Mouse (Mus musculus): ENCODE results near the gene Duox2. TPM values are rescaled to one million over a fixed set of nuclear protein-coding genes. Genes with fewer than 3 reads are reported as not detected.
A peak's percentile ranks its signal among the peaks of the same experiment; 100 is the strongest.

Duox2 gene
- polyA plus RNA-seq, 2 experiments, result 0.08 to 0.16 TPM

DNA sequence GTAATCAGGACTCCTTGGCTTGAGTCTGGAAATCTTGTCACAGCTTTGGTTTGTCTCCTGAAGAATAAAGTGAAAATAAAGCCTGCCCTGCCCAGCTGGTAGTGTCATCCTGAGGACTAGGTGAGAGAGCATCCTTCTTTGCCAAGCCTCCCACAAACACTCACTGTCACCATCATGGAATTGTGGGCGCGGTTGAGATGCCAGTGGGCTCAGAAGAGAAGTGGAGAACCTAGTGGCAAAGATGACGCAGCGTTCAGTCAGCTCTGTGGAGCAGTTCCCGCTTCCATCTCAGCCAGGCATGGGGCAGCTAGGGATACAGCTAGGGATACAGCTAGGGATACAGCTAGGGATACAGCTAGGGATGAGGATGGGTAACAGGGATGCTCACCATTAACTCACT, 42.3 kb downstream of the Duox2 start:
- Histone ChIP-seq H3K4me1 (ENCODE audit: control insufficient read depth, insufficient read depth, low read length) (no peaks in the 10 kb centered on the region), H3K4me3 (replicated peaks; ENCODE audit: low read length) (no peak overlapping the region), H3K36me3 (ENCODE audit: control insufficient read depth, insufficient read depth, low read length) (no peaks in the 10 kb centered on the region; the same call in 1 of the 2 replicates), H3K9me3 (ENCODE audit: control insufficient read depth, low read length) (no peaks in the 10 kb centered on the region), H3K27ac (replicated peaks; ENCODE audit: low read depth, low read length) (no peak overlapping the region), H3K4me2 (replicated peaks; ENCODE audit: low read depth, low read length, severe bottlenecking) (no peak overlapping the region), H3K9ac (ENCODE audit: low read depth, low read length, severe bottlenecking) (no peak overlapping the region), H3K27me3 (ENCODE audit: control insufficient read depth, insufficient read depth, low read length) (no peaks in the 10 kb centered on the region)
- DNase-seq (ENCODE audit: low spot score) (no peak), ATAC-seq (ENCODE audit: low FRiP score, low read depth) (no peak)
- no peak for TF ChIP-seq POLR2A (IDR thresholded peaks at IDR 0.05; ENCODE audit: borderline replicate concordance, extremely low read depth, insufficient read depth, insufficient read length)
- WGBS, result 93% methylated on average over 5 of the region's 5 CpGs

DNA sequence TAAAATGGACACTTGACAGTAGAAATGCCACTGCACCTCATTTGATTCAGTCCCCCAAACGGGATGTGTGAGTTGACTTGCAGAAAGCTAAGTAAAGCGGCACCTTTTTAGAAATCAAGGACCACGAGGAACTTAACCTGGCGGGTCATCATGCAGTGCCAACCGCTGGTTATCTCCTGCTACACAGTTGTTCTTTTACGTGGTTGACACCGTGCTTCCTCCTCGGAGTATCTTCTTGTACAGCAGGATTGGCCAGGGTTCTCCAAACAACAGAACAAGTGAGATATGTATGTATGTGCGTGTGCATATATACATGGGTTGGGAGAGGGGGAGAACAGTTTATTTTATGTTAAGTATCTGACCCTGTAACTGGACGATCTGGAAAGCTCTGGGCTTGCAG, 50.5 kb downstream of the Duox2 start:
- no peak overlapping the region for H3K4me3 ChIP-seq (replicated peaks; ENCODE audit: low read length)
- no peak overlapping the region for H3K4me2 ChIP-seq (replicated peaks; ENCODE audit: low read depth, low read length, severe bottlenecking)
- no peak for TF ChIP-seq POLR2A (IDR thresholded peaks at IDR 0.05; ENCODE audit: borderline replicate concordance, extremely low read depth, insufficient read depth, insufficient read length)
- 90% methylated on average over 10 of the region's 10 CpGs for WGBS
- no peaks in the 10 kb centered on the region for H3K4me1 ChIP-seq (ENCODE audit: control insufficient read depth, insufficient read depth, low read length)
- no peaks in the 10 kb centered on the region for H3K27me3 ChIP-seq (ENCODE audit: control insufficient read depth, insufficient read depth, low read length)
- no peaks in the 10 kb centered on the region for H3K9me3 ChIP-seq (ENCODE audit: control insufficient read depth, low read length)
- DNase-seq (ENCODE audit: low spot score) (no peak), ATAC-seq (ENCODE audit: low FRiP score, low read depth) (no peak)
- no peaks in the 10 kb centered on the region for H3K36me3 ChIP-seq (ENCODE audit: control insufficient read depth, insufficient read depth, low read length)
- H3K27ac ChIP-seq (replicated peaks; ENCODE audit: low read depth, low read length), result no peak overlapping the region
- H3K9ac ChIP-seq (ENCODE audit: low read depth, low read length, severe bottlenecking), result no peak overlapping the region

DNA sequence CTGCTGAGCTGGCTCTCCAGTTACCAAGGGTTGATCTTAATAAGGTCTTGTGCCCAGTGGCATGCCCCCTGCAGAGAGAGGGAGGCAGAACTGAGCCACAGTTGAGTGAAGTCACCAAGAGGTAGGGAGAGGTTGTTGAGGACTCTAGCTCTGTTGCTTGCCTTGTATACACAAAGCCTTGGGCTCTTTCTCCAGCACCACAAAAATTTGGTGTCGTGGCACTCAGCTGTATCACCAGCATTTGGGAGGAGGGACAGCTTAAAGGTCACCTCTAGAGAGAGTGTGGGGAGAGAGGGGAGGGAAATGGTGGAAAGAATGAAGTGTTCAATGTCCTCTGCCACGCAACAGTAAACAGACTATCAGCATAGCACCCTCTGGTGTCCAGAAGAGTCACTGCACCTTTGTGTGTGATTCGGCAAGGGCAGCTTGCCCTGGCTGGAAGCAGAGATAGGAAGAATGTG, 54.5 kb downstream of the Duox2 start:
- Histone ChIP-seq H3K4me3 (replicated peaks; ENCODE audit: low read length) (no peak overlapping the region), H3K4me1 (ENCODE audit: control insufficient read depth, insufficient read depth, low read length) (no peaks in the 10 kb centered on the region), H3K27me3 (ENCODE audit: control insufficient read depth, insufficient read depth, low read length) (no peaks in the 10 kb centered on the region), H3K36me3 (ENCODE audit: control insufficient read depth, insufficient read depth, low read length) (no peaks in the 10 kb centered on the region), H3K4me2 (replicated peaks; ENCODE audit: low read depth, low read length, severe bottlenecking) (no peak overlapping the region), H3K9me3 (ENCODE audit: control insufficient read depth, low read length) (no peaks in the 10 kb centered on the region), H3K9ac (ENCODE audit: low read depth, low read length, severe bottlenecking) (no peak overlapping the region), H3K27ac (replicated peaks; ENCODE audit: low read depth, low read length) (no peak overlapping the region)
- WGBS, result 9% methylated on average over 3 of the region's 3 CpGs
- TF ChIP-seq POLR2A (IDR thresholded peaks at IDR 0.05; ENCODE audit: borderline replicate concordance, extremely low read depth, insufficient read depth, insufficient read length), result no peak
- ATAC-seq (ENCODE audit: low FRiP score, low read depth), result peak; percentile 80
- peak; percentile 77 for DNase-seq (ENCODE audit: low spot score)

DNA sequence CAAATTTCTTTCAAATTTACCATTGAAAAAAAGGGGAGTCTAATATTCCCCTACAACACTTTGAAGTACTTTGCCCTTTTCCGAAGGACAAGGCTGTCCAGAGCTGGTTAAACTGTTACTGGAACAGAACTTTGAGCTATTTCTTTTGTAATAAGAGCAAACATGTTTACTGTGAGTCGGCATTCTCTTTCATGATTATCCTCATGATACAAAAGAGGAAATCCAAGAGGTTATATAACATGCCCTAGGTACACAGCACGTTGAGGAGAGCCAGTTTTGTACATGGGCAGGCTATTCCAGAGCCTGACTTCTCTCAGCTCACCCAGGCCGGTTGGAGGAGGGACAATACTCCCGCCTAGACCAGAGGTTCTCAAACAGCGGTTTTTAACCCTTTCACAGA, 56.3 kb downstream of the Duox2 start:
- DNase-seq (ENCODE audit: low spot score) (no peak), ATAC-seq (ENCODE audit: low FRiP score, low read depth) (no peak)
- no peak for TF ChIP-seq POLR2A (IDR thresholded peaks at IDR 0.05; ENCODE audit: borderline replicate concordance, extremely low read depth, insufficient read depth, insufficient read length)
- no peaks in the 10 kb centered on the region for H3K36me3 ChIP-seq (ENCODE audit: control insufficient read depth, insufficient read depth, low read length)
- no peak overlapping the region for H3K4me2 ChIP-seq (replicated peaks; ENCODE audit: low read depth, low read length, severe bottlenecking)
- H3K9ac ChIP-seq (ENCODE audit: low read depth, low read length, severe bottlenecking), result no peak overlapping the region
- no peak overlapping the region for H3K27ac ChIP-seq (replicated peaks; ENCODE audit: low read depth, low read length)
- no peak overlapping the region for H3K4me3 ChIP-seq (replicated peaks; ENCODE audit: low read length)
- WGBS, result 62% methylated on average over 6 of the region's 6 CpGs
- no peaks in the 10 kb centered on the region for H3K4me1 ChIP-seq (ENCODE audit: control insufficient read depth, insufficient read depth, low read length)
- H3K27me3 ChIP-seq (ENCODE audit: control insufficient read depth, insufficient read depth, low read length), result no peaks in the 10 kb centered on the region
- no peaks in the 10 kb centered on the region for H3K9me3 ChIP-seq (ENCODE audit: control insufficient read depth, low read length)

DNA sequence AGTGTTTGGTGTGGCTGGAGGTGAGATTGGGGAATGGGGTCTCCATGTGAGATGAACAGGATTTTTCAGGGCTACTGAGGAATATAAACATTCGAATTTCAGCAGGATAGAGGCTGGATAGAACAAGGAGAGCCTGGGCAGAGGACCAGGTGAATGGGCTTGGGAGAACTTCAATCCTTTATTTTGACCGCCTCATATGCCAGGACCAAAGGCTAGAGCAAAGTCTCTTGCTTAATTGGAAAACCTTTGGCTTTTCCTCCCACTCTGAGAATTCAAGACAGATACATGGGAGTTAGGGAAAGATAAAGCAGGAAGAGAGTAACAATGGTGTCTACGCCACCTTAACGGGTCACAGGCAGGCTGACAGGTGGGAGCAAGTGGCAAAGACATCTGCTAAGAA, 57.0 kb downstream of the Duox2 start:
- DNase-seq (ENCODE audit: low spot score) (no peak), ATAC-seq (ENCODE audit: low FRiP score, low read depth) (no peak)
- no peak overlapping the region for H3K9ac ChIP-seq (ENCODE audit: low read depth, low read length, severe bottlenecking)
- H3K9me3 ChIP-seq (ENCODE audit: control insufficient read depth, low read length), result no peaks in the 10 kb centered on the region
- no peak overlapping the region for H3K4me3 ChIP-seq (replicated peaks; ENCODE audit: low read length)
- WGBS, result 83% methylated on average over 4 of the region's 4 CpGs
- no peak overlapping the region for H3K27ac ChIP-seq (replicated peaks; ENCODE audit: low read depth, low read length)
- H3K4me1 ChIP-seq (ENCODE audit: control insufficient read depth, insufficient read depth, low read length), result no peaks in the 10 kb centered on the region
- TF ChIP-seq POLR2A (IDR thresholded peaks at IDR 0.05; ENCODE audit: borderline replicate concordance, extremely low read depth, insufficient read depth, insufficient read length), result no peak
- H3K36me3 ChIP-seq (ENCODE audit: control insufficient read depth, insufficient read depth, low read length), result no peaks in the 10 kb centered on the region
- H3K4me2 ChIP-seq (replicated peaks; ENCODE audit: low read depth, low read length, severe bottlenecking), result no peak overlapping the region
- H3K27me3 ChIP-seq (ENCODE audit: control insufficient read depth, insufficient read depth, low read length), result no peaks in the 10 kb centered on the region

DNA sequence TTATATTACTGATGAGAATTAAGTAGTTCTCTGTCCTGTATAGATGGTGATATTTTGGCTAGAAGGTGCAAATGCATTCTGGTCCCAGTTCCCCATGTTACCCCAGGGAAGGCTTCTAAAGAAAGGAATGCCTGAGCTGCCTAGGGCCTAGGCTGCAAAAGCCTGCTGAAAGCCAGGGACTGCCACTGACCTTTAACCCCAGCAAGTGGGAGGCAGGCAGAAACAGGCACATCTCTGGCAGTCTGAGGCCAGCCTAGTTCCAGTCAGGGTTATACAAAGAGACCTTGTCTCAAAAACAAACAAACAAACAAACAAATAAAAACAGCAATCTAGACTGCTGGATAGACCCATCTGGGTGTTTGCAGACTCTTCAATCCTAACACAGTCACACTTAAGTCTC, 57.5 kb downstream of the Duox2 start:
- no peak overlapping the region for H3K4me3 ChIP-seq (replicated peaks; ENCODE audit: low read length)

More for the DNA sequence above, 57.5 kb downstream of the Duox2 start:
- Histone ChIP-seq H3K9ac (ENCODE audit: low read depth, low read length, severe bottlenecking) (no peak overlapping the region), H3K4me2 (replicated peaks; ENCODE audit: low read depth, low read length, severe bottlenecking) (no peak overlapping the region), H3K27ac (replicated peaks; ENCODE audit: low read depth, low read length) (no peak overlapping the region), H3K36me3 (ENCODE audit: control insufficient read depth, insufficient read depth, low read length) (no peaks in the 10 kb centered on the region), H3K4me1 (ENCODE audit: control insufficient read depth, insufficient read depth, low read length) (no peaks in the 10 kb centered on the region), H3K9me3 (ENCODE audit: control insufficient read depth, low read length) (no peaks in the 10 kb centered on the region), H3K27me3 (ENCODE audit: control insufficient read depth, insufficient read depth, low read length) (no peaks in the 10 kb centered on the region)
- DNase-seq (ENCODE audit: low spot score), result no peak
- ATAC-seq (ENCODE audit: low FRiP score, low read depth), result no peak
- TF ChIP-seq POLR2A (IDR thresholded peaks at IDR 0.05; ENCODE audit: borderline replicate concordance, extremely low read depth, insufficient read depth, insufficient read length), result no peak
